Mouse (Mus musculus) lung, embryonic 16.5 days (tissue): ENCODE measurements around the gene Pla2g15. TPM values are rescaled to one million over a fixed set of nuclear protein-coding genes. Genes with fewer than 3 reads are reported as not detected.

Source experiments
- ATAC-seq: fragments of 200-750 bp; cut with Nextera tagmentation; 2 replicates; pipeline ENCODE4 v1.8.0; 2017; ENCODE audit warnings: low read depth, mild to moderate bottlenecking, moderate library complexity
- H3K27ac ChIP-seq: fragments of 300-500 bp; sonication (generic); 2 replicates; pipeline ENCODE4 v1.5.1; 2014; ENCODE audit warnings: mild to moderate bottlenecking, control low read depth, low read length
- H3K27me3 ChIP-seq: fragments of 300-500 bp; sonication (generic); 2 replicates; pipeline ENCODE4 v1.6.1; 2014; ENCODE audit warnings: low read depth, low read length, mixed read lengths; ENCODE audit not compliant: control insufficient read depth, insufficient read depth
- H3K36me3 ChIP-seq: fragments of 300-500 bp; sonication (generic); 2 replicates; pipeline ENCODE4 v1.6.1; 2014; ENCODE audit warnings: low read length; ENCODE audit not compliant: control insufficient read depth, insufficient read depth
- H3K4me1 ChIP-seq: fragments of 300-500 bp; sonication (generic); replicated peaks from 2 replicates; pipeline ENCODE4 v1.6.1; 2014; ENCODE audit warnings: low read length, mixed read lengths; ENCODE audit not compliant: control insufficient read depth, insufficient read depth
- H3K4me2 ChIP-seq: fragments of 300-500 bp; sonication (generic); 2 replicates; pipeline ENCODE4 v1.6.1; 2014; ENCODE audit warnings: low read depth, low read length, control low read depth
- H3K4me3 ChIP-seq: fragments of 300-500 bp; sonication (generic); 2 replicates; pipeline ENCODE4 v1.5.1; 2014; ENCODE audit warnings: mild to moderate bottlenecking, low read length, control low read depth
- H3K9ac ChIP-seq: fragments of 300-500 bp; sonication (generic); 2 replicates; pipeline ENCODE4 v1.6.1; 2014; ENCODE audit warnings: low read length, control low read depth
- H3K9me3 ChIP-seq: fragments of 300-500 bp; sonication (generic); 2 replicates; pipeline ENCODE4 v1.6.1; 2016; ENCODE audit warnings: low read length; ENCODE audit not compliant: control insufficient read depth
- WGBS: fragments of 180-500 bp; shearing (Covaris S2); extraction: QIAGEN DNeasy Blood & Tissue Kit; methylation state at CpG from one replicate; pipeline ENCODE4 v1.1.7; 2014; 5-methylcytosine and 5-hydroxymethylcytosine counted together
- polyA plus RNA-seq: library from polyadenylated mRNA; unstranded; fragments of >200 nt; fragmentation: Nextera tagmentation; extraction: Ambion mirVana; gene quantifications from 2 replicates; pipeline ENCODE4 v1.2.1, GENCODE M21; 2015

Gene Pla2g15
- polyA plus RNA-seq, 1 experiment from 2014 or later: 12.8 TPM

DNA sequence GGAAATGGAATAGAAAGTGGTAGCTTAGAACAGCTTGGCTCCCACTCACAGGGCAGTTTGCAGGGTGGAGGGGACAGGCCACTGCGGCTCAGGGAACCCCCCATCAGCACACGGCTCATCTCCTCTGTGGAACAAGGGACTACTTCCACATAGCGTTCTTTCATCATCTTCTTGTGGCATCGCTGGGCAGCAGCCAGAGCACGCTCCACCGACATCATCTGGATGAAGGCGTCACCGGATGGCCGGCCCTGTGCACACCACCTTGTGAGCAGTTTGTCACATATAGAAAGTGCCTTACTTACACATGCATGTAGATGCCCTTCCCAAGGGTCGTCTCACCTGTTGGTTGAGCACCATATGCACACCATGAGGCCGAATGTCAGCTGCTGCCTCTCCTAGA lies 17.8 kb upstream of the Pla2g15 start:
- Histone ChIP-seq H3K36me3 (peaks cover 21% of the 10 kb centered on the region), H3K27ac (no peak overlapping the region), H3K9me3 (no peaks in the 10 kb centered on the region), H3K4me3 (no peak overlapping the region), H3K4me2 (no peak overlapping the region), H3K9ac (no peak overlapping the region), H3K4me1 (peaks cover 7% of the 10 kb centered on the region; the same call in 1 of the 2 replicates), H3K27me3 (peaks cover 21% of the 10 kb centered on the region)
- no peak for ATAC-seq
- 87% methylated on average over 11 of the region's 11 CpGs for WGBS

DNA sequence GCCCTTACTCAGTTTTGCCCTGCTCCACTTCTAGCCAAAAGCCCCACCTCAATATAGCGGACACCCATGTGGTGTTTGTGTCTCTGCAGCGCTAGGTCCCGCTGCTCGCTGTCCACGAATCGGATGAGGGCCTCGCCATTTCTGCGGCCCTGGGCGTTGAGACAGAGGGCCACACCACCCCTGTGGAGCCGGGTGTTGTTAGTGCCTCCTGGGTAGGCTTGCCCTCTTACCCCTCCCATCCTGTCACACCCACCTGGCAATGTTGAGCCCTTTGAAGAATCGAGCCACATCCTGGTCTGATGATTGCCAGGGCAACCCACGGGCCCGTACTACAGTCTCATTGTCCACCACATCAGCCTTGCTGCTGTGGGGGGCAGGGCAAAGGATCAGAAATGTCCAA lies 16.7 kb upstream of the Pla2g15 start:
- Histone ChIP-seq H3K4me1 (peaks cover 7% of the 10 kb centered on the region; the same call in 1 of the 2 replicates), H3K4me2 (no peak overlapping the region)
- no peak for ATAC-seq

DNA sequence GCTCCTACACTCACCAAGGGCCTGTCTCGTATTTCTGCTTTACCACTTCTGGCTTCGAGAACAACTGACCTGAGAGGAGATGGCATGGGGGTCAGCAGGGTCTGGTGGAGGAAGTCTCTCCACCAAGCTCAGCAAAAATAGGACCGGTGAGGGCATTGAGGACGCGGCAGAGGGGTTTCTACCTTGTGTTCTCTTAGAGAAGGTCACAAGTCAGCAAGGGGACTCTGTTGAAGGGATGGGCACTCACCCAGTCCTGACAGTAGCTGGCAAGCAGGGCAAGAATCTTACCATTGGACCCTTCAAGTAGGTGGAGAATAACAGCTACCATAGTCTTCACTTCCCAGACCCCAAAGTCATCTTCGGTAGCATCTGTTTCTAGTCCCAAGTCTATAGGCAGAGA lies 16.3 kb upstream of the Pla2g15 start:
- peaks cover 23% of the 10 kb centered on the region for H3K27me3 ChIP-seq
- no peak overlapping the region for H3K9ac ChIP-seq
- H3K36me3 ChIP-seq: peaks cover 21% of the 10 kb centered on the region
- H3K4me3 ChIP-seq: no peak overlapping the region
- WGBS: 61% methylated on average over 6 of the region's 6 CpGs
- peak overlapping the region; percentile 47; the same call in 1 of the 2 replicates for H3K4me2 ChIP-seq
- peaks cover 7% of the 10 kb centered on the region; the same call in 1 of the 2 replicates for H3K4me1 ChIP-seq
- ATAC-seq: no peak
- no peaks in the 10 kb centered on the region for H3K9me3 ChIP-seq
- H3K27ac ChIP-seq: no peak overlapping the region; the same call in 1 of the 2 replicates

More for the DNA sequence above, 16.7 kb upstream of the Pla2g15 start:
- no peak overlapping the region for H3K4me3 ChIP-seq
- H3K27me3 ChIP-seq: peaks cover 23% of the 10 kb centered on the region
- H3K9me3 ChIP-seq: no peaks in the 10 kb centered on the region
- WGBS: 62% methylated on average over 13 of the region's 13 CpGs
- no peak overlapping the region for H3K9ac ChIP-seq
- H3K36me3 ChIP-seq: peaks cover 21% of the 10 kb centered on the region
- no peak overlapping the region for H3K27ac ChIP-seq

DNA sequence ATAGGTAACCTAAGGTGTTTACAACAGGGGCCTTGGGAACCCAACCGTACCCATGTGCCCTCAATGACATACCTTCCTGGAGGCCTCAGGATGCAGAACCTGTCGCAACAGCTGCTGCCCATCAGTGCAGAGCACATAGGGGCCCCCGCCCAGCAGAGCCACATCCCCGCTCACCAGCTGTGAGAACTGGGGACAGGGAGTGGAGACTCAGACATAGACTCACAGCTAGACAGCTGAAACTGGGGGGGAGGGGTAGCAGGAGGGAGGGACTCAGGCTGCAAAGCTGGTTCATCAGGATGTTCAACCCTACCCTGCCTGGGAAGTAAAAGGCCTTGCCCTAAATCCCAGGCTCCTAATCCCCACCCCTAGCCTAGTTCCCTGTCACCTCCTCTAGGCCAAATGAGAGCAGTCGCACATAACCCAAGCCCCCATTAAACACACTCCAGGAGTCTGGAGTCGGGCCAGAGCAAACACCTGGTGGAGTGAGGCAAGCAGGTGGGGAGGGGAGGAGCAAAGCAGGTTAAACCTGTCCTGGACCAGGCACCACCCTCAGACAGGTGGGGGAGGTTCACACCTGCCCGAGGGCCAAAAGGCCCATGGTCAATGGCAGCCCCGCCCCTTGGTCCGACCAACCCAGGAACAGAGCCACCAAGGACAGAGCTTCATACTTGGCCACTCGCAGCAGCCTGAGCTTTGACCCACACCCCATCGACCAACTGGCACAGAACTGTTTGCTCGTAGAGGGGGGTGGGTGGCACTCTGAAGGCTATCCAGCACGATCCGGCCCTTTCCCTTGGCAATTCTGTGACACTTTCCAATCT lies 15.2 kb upstream of the Pla2g15 start:
- Histone ChIP-seq H3K4me3 (peak overlapping the region; percentile 64), H3K27ac (peak overlapping the region; percentile 86), H3K36me3 (peaks cover 17% of the 10 kb centered on the region), H3K4me1 (peaks cover 7% of the 10 kb centered on the region; the same call in 1 of the 2 replicates), H3K4me2 (peak overlapping the region; percentile 68), H3K9ac (peak overlapping the region; percentile 68), H3K27me3 (peaks cover 23% of the 10 kb centered on the region), H3K9me3 (no peaks in the 10 kb centered on the region)
- WGBS: 15% methylated on average over 14 of the region's 14 CpGs
- peak; percentile 79 for ATAC-seq

DNA sequence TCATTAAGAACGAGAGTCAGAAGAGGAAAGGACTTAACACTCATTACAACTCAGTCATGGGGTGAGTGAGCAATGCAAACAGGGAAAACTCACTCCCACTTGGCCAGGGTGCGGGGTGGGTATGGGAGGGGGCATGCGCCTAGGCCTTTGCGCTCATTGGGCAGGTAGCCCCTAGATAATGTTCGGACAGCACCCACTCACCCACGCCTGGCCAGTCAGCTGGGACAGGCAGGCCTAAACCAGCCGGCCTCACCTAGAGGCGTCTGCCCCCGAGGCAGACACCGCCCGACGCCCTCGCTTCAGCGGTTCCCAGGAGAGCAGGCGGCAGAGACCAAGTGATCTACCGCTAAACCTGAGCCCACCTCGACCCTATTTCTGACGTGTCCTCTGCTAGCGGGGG lies 14.5 kb upstream of the Pla2g15 start:
- Histone ChIP-seq H3K4me2 (peak overlapping the region; percentile 68), H3K27ac (peak overlapping the region; percentile 86), H3K4me3 (peak overlapping the region; percentile 64), H3K9me3 (no peaks in the 10 kb centered on the region), H3K27me3 (peaks cover 23% of the 10 kb centered on the region), H3K36me3 (peaks cover 15% of the 10 kb centered on the region), H3K9ac (peak overlapping the region; percentile 68), H3K4me1 (peaks cover 7% of the 10 kb centered on the region; the same call in 1 of the 2 replicates)
- 4% methylated on average over 19 of the region's 19 CpGs for WGBS
- ATAC-seq: peak; percentile 16

DNA sequence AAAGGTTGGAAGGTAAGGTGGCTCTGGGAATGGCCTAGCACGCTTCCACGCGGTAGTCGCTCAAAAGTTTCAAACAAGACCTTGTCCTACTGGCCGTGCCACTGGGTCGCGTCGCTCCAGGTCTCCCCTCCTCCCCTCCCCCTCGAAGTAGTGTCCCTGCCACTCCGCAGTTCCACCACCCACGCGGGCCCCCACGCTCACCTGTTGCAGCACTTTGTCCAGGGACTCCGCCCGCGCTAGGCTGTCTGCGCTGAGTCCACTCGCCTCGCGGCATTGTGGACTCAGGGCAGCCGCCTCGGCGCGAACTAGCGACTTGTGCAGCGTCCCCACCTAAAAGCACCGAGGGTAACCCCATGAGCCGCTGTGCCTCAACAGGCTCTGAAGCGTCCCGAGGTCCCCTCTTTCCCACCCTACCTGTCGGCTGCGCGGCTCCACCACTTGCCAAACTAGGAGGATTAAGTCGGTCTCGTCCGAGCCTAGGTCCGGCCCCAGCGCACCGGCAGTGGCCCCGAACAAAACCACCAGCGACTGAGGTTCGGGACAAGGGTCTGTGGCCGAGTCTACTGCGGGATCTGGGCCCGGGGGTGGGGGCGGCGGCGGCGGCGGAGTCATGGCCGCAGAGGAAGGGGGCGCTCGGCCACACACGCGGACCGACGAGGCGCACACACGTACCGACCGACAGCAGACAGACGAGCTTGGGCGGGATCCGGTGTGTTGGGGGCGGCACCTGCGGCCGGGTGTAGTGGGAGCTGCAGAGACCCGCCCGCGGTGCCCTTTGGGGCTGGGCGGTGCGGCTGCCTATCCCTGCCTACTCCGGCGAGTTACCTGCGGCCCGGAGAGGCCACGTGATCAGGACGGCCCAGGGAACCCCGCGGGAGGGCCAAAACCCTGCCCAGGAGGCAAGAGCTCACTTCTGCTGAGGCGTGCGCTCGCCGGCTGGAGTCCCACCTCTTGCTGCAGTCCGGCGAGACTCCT lies 13.8 kb upstream of the Pla2g15 start, which contains the start of gene Esrp2:
TSS of gene Esrp2 (minus strand) at position 819 of the 975 bp plus-strand sequence.
- H3K9me3 ChIP-seq: no peaks in the 10 kb centered on the region
- ATAC-seq: peak; percentile 74
- peak within 1 kb of the TSS; percentile 68 for H3K4me2 ChIP-seq
- H3K4me3 ChIP-seq: peak within 1 kb of the TSS; percentile 64
- WGBS: under 1% methylated on average over 83 of the region's 86 CpGs
- peaks cover 12% of the 10 kb centered on the region for H3K36me3 ChIP-seq
- H3K27me3 ChIP-seq: peaks cover 23% of the 10 kb centered on the region
- peak within 1 kb of the TSS; percentile 86 for H3K27ac ChIP-seq
- peaks cover 12% of the 10 kb centered on the region; the same call in 1 of the 2 replicates for H3K4me1 ChIP-seq
- H3K9ac ChIP-seq: peak within 1 kb of the TSS; percentile 68

DNA sequence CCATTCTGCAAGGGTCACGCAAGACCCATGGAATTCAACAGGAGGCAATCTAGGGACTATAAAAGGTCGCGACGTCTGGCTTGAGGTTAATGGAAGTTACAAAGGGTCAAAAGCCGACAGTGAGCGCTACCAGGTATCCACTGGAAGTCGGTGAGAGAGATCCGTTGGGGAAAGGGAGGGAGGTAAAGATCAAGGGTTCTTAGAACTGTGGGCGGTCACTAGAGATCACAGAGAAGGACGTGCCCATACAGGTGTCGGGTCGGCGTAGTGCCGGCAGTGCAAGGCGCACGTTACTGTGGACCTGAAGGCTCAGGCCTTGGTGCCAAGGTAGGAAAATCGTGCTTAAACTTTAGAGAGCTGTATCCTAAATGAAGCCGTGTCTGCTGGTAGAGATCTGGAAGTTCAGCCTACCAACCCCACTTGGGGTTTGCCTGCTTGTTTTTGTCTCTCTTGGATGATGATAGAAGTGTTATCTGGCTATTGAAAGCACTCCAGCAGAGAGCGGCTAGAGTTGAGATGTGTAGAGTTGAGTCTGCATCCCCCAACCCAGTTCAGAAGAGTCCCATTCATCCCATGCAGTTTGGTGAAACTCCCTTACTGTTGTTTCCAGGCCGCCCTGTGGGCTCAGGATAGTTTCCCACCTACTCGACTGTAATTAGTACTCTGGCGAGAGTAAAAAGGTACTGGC lies 12.8 kb upstream of the Pla2g15 start:
- peaks cover 12% of the 10 kb centered on the region; the same call in 1 of the 2 replicates for H3K4me1 ChIP-seq
- peak overlapping the region; percentile 68 for H3K4me2 ChIP-seq
- peak overlapping the region; percentile 86 for H3K27ac ChIP-seq
- H3K4me3 ChIP-seq: peak overlapping the region; percentile 64
- H3K9me3 ChIP-seq: no peaks in the 10 kb centered on the region
- peak overlapping the region; percentile 68 for H3K9ac ChIP-seq
- peaks cover 5% of the 10 kb centered on the region; the same call in 1 of the 2 replicates for H3K36me3 ChIP-seq
- no peak for ATAC-seq
- peaks cover 23% of the 10 kb centered on the region for H3K27me3 ChIP-seq
- 6% methylated on average over 22 of the region's 22 CpGs for WGBS

DNA sequence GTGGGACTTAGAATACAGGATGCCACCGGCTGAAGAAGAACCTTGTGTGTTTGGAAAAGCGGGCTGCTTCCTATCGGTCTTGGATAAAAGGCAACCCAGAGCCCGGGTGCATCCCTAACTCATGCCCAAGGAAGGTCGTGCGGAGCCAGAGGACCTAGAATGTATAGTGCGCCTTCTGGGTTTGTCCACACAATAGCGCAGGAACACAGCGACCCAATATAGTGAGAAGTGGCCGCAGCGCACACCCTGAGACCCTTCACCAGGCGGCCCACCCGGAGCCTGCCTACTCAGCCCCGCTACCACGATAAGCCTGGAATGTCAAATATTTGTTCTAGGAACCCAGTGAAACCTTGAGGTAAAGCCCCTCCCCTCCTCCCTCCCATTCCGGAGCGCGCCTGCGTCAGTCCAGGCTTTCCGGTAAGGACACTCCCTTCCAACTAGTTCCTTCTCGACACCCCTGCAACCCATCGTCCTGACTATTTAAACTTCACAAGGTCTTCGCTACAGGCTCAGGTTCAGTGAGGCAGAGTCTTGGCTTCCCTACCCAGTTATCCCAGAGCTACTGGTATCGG lies 12.2 kb upstream of the Pla2g15 start:
- Histone ChIP-seq H3K4me3 (peak overlapping the region; percentile 64), H3K36me3 (no peaks in the 10 kb centered on the region), H3K4me1 (peaks cover 12% of the 10 kb centered on the region; the same call in 1 of the 2 replicates), H3K9ac (peak overlapping the region; percentile 68), H3K27me3 (peaks cover 23% of the 10 kb centered on the region), H3K4me2 (peak overlapping the region; percentile 68), H3K27ac (peak overlapping the region; percentile 87), H3K9me3 (no peaks in the 10 kb centered on the region)
- ATAC-seq: peak; percentile 64
- WGBS: 0% methylated on average over 24 of the region's 24 CpGs
